Mouse (Mus musculus): ENCODE data around the gene Ptk7.

The Ptk7 gene

DNA sequence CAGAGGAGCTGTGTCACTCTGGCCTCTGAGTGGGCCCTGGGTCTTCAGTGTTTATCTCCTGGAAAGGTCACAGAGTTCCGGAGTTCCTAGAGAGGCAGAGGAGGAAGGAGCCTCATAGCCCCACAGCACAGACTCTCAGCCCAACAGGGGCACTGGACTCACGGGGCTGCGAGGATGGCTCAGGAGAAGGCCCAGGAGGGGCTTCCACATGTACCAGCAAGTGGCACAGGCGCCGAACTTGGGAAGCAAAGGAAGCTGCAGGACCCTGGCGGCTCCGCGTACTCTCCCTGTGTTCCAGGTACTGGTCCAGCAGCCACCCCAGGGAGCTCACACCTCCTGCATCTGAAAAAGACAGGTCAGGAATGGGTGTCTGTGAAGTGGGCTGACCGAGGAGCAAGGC lies 108.1 kb downstream of the Ptk7 start:
- in situ Hi-C loops (cut with MseI, MboI), result no loop called here

DNA sequence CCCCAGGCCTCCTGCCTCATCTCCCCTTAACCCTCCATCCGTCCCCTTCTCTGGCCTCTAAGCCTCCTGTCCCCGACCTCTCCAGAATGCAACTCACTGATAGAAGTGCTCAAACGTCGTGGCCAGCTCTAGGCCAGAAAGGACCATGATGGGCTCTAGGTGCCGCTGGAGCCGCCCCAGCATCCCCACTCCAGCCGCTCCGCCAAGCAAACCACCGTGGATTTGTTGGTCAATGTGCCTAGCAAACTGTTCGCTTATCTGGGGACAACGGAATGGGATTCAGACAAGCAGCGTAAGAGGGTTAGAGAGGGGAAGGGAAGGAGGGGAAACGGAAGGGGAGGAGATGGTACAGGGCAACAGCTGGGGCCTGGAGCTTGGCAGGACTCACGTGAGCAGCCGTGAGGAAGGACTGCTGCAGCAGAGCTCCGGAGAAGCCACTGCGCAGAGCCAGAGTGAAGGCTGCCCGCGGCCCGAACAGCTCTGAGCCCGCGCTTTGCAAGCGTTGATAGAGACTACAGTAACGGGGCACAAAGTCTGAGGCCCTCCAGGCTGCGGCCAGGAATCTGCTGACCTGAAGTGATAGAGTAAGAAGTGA lies 108.8 kb downstream of the Ptk7 start:
- in situ Hi-C loops (cut with MseI, MboI), result no loop called here

DNA sequence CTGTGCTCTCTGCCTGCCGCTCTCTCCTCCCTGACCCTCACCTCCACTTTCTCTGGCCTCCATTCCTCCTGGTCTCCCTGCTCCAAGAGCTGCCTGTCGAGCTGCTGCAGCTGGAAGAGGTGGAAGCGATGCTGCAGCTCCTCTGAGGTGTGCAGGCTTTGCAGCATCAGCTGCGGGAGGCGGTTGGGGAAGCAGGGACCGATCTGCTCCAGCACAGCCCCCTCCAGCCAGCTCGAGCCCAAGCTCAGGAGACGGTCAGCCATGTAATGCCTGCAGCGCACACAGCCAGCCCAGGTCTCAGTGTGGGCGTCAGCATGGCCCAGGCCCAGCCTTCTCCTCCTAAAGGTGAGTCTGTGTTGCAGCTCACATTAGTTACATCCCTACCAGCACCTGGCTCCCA lies 109.3 kb downstream of the Ptk7 start:
- in situ Hi-C loops (cut with MseI, MboI), result no loop called here

Measured in mouse trophoblast stem cell (cell line).